9 mouse cellular contexts compared by ENCODE assay signal in the genomic region with DNA sequence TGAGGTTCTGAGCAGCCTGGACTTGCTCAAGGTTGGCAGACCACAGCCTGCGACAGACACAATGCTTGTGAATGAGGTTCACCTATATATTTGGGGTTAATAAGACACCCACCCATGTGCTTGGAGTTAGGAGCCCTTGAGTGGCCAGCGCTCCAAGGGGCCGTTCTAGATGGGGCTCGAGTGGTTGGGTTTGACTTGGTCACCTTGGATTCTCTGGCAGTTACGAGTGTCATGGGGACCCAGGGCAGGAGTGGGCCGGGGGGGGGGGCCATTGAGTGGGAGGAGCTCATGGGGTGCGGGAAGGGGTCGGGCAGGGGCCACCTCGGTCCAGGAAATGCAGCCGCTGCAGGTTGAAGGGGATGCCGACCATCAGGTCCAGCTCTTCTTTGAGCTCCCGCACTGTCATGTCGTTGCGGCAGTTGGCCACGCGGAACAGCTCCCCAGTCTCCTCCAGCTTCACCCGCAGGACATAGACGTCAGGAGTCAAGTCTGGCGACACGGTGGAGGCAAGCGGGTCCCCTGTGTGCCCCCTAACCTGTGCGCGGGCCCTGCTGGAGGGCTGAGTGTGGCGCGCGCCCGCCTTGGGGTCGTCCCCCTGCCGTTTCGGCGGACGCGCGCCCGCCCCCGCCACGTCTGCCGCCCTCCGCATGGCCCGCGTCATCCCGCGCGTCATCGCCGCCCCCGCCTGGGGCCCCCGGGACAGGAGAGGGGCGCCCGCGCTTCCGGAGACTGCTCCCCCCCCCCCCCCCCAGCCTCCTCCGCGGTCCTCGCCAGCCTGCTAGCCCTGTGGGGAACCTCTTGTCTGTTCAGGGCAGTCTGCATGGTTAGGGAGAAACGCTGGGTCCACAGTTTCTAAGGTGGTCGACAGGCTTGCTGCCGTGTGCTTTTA. TPM values are rescaled to one million over a fixed set of nuclear protein-coding genes. Genes with fewer than 3 reads are reported as not detected.
DNase-seq lines count a peak whose midpoint lies in the region; ATAC-seq and TF ChIP-seq lines count a peak whose summit lies in the region.
"Had no signal": no experiment of that assay in that cellular context is flagged by ENCODE, and none has a peak within 500 bp of the region (broad histone marks: within the 10 kb centered on the region; RNA-seq: fewer than 3 reads in every experiment).

Ankrd60 (minus strand) TSS at position 697 of the 889 bp plus-strand sequence.

- peak within 1 kb of the TSS; percentile 48 for H3K4me3 ChIP-seq in kidney, embryonic 15.5 days (replicated peaks)
- H3K4me3 ChIP-seq in bone marrow, adult 2 months (replicated peaks; ENCODE audit: control insufficient read depth, low read depth, low read length), result peak within 1 kb of the TSS; percentile 42

- no peaks in the 10 kb centered on the region for H3K9me3 ChIP-seq in kidney, embryonic 15.5 days (replicated peaks)

- TF ChIP-seq POLR2A in bone marrow, adult 2 months (IDR thresholded peaks at IDR 0.05; ENCODE audit: borderline replicate concordance, control insufficient read depth, low read depth, low read length), result no peak

- no peaks in the 10 kb centered on the region for H3K36me3 ChIP-seq in kidney, embryonic 15.5 days

- H3K4me2 ChIP-seq in kidney, embryonic 15.5 days, result peak within 1 kb of the TSS; percentile 90

- H3K4me1 ChIP-seq in kidney, embryonic 15.5 days, result peaks cover 11% of the 10 kb centered on the region
- H3K4me1 ChIP-seq in bone marrow, adult 2 months (ENCODE audit: control insufficient read depth, insufficient read depth, low read length), result no peaks in the 10 kb centered on the region; the same call in 1 of the 2 replicates

- H3K9ac ChIP-seq in kidney, embryonic 15.5 days, result peak within 1 kb of the TSS; percentile 39; the same call in 1 of the 2 replicates

- TF ChIP-seq CTCF in bone marrow, adult 2 months (IDR thresholded peaks at IDR 0.05; ENCODE audit: control insufficient read depth, insufficient read depth, low read length), result no peak

- ATAC-seq in kidney, embryonic 15.5 days (replicated peaks; ENCODE audit: low FRiP score), result peak; percentile 71
- ATAC-seq in hematopoietic stem cell, adult 5-6 weeks (replicated peaks in 1 of 2; ENCODE audit: insufficient read depth in 1 of 2, low FRiP score in 2 of 2, low TSS enrichment in 1 of 2, low read depth in 1 of 2, poor library complexity in 2 of 2, severe bottlenecking in 2 of 2), result peak; percentile 52 to 66

- peaks cover 59% of the 10 kb centered on the region for H3K27me3 ChIP-seq in kidney, embryonic 15.5 days

- no peak within 1 kb of the TSS for H3K27ac ChIP-seq in kidney, embryonic 15.5 days
- no peak within 1 kb of the TSS for H3K27ac ChIP-seq in bone marrow, adult 2 months (ENCODE audit: control insufficient read depth, insufficient read depth, low read depth, low read length, poor library complexity)

- DNase-seq in kidney, adult 11 months, result no peak
- peak; percentile 18 for DNase-seq in lung, postnatal 10 days
- peak; percentile 17 for DNase-seq in spleen, adult 12 weeks (ENCODE audit: low spot score)
- DNase-seq in layer of hippocampus, postnatal 36 days, result no peak
- DNase-seq in ovary, postnatal 14 days (ENCODE audit: low spot score), result no peak

- 9% methylated on average over 53 of the region's 58 CpGs for WGBS in kidney, embryonic 15.5 days
- WGBS in bone marrow, adult 2 months, result 8% methylated on average over 57 of the region's 58 CpGs

RNA-seq across cellular contexts. Expression of gene Ankrd60, which starts in this region (rescaled TPM):
- not detected in 2 replicates for polyA plus RNA-seq in kidney, embryonic 15.5 days (2015; fragmentation: Nextera tagmentation; extraction: Ambion mirVana)
- not detected in 2 replicates for polyA plus RNA-seq in bone marrow, adult 2 months (2011; ENCODE audit: insufficient read depth, insufficient read length, low replicate concordance, missing spikeins)
- total RNA-seq in hematopoietic stem cell, adult 5-6 weeks (2017), result not detected in 2 replicates
- not detected for total RNA-seq in layer of hippocampus, postnatal 36 days (2021)
- total RNA-seq: layer of hippocampus, postnatal 25 days had no signal

Comparison
In these comparisons a context has a peak if more than half of its experiments do, and no peak if none do; other contexts are left out.
1. Peak in ATAC-seq, H3K4me3 ChIP-seq, H3K9ac ChIP-seq and H3K4me2 ChIP-seq in kidney, embryonic 15.5 days; RNA of the gene not detected or under 1 TPM.
2. Peak in ATAC-seq in hematopoietic stem cell, adult 5-6 weeks; RNA of the gene not detected or under 1 TPM.
3. DNase-seq: peak in lung, postnatal 10 days (single experiment) and spleen, adult 12 weeks (single experiment); none in kidney, adult 11 months (single experiment), layer of hippocampus, postnatal 36 days (0 of 2) and ovary, postnatal 14 days (single experiment).